Mouse (Mus musculus) intestine, embryonic 14.5 days (tissue): ENCODE data around the gene Krtap1-3. TPM values are rescaled to one million over a fixed set of nuclear protein-coding genes. Genes with fewer than 3 reads are reported as not detected.

Experiments
- ATAC-seq: fragments of 200-750 bp; cut with Nextera tagmentation; replicated peaks from 2 replicates; pipeline ENCODE4 v1.8.0; 2017; ENCODE audit warnings: low read depth, moderate number of reproducible peaks, moderate TSS enrichment, moderate library complexity; ENCODE audit not compliant: low FRiP score, low TSS enrichment
- DNase-seq: peaks from one replicate; pipeline ENCODE4 v3.0.0-alpha.2; 2018; ENCODE audit warnings: low spot score
- H3K27ac ChIP-seq: fragments of 300-500 bp; sonication (generic); 2 replicates; pipeline ENCODE4 v1.5.1; 2014; ENCODE audit warnings: low read depth, mild to moderate bottlenecking, control low read depth
- H3K27me3 ChIP-seq: fragments of 300-500 bp; sonication (generic); replicated peaks from 2 replicates; pipeline ENCODE4 v1.6.1; 2014; ENCODE audit warnings: low read length, control low read depth; ENCODE audit not compliant: control insufficient read depth, insufficient read depth
- H3K36me3 ChIP-seq: fragments of 300-500 bp; sonication (generic); 2 replicates; pipeline ENCODE4 v1.6.1; 2014; ENCODE audit warnings: low read length, control low read depth; ENCODE audit not compliant: control insufficient read depth, insufficient read depth
- H3K4me1 ChIP-seq: fragments of 300-500 bp; sonication (generic); replicated peaks from 2 replicates; pipeline ENCODE4 v1.6.1; 2014; ENCODE audit warnings: low read length, control low read depth, mixed read lengths; ENCODE audit not compliant: control insufficient read depth, insufficient read depth
- H3K4me2 ChIP-seq: fragments of 300-500 bp; sonication (generic); 2 replicates; pipeline ENCODE4 v1.6.1; 2014; ENCODE audit warnings: low read length
- H3K4me3 ChIP-seq: fragments of 300-500 bp; sonication (generic); 2 replicates; pipeline ENCODE4 v1.5.1; 2014; ENCODE audit warnings: low read depth, low read length, control low read depth, mixed read lengths
- H3K9ac ChIP-seq: fragments of 300-500 bp; sonication (generic); 2 replicates; pipeline ENCODE4 v1.6.1; 2014; ENCODE audit warnings: mild to moderate bottlenecking, low read length
- H3K9me3 ChIP-seq: fragments of 300-500 bp; sonication (generic); 2 replicates; pipeline ENCODE4 v1.6.1; 2016; ENCODE audit warnings: low read length, control low read depth; ENCODE audit not compliant: control insufficient read depth
- polyA plus RNA-seq: library from polyadenylated mRNA; unstranded; fragments of >200 nt; fragmentation: Nextera tagmentation; extraction: Ambion mirVana; gene quantifications from 2 replicates; pipeline ENCODE4 v1.2.1, GENCODE M21; 2014

Gene Krtap1-3
- polyA plus RNA-seq, 1 experiment from 2014 or later: not detected

- no peaks in the 10 kb centered on the region for H3K36me3 ChIP-seq
- H3K4me2 ChIP-seq: no peak overlapping the region
- no peak overlapping the region for H3K9ac ChIP-seq
- no peak for DNase-seq
- no peak overlapping the region for H3K4me3 ChIP-seq
- no peaks in the 10 kb centered on the region for H3K4me1 ChIP-seq
- ATAC-seq: no peak
- no peak overlapping the region for H3K27ac ChIP-seq
- H3K27me3 ChIP-seq: no peaks in the 10 kb centered on the region
- no peaks in the 10 kb centered on the region for H3K9me3 ChIP-seq
Observed at GRCm38 (mm10) chr11:99547892-99548291, 43.2 kb downstream of the Krtap1-3 start.

Other genes with a start within 250 kb of the Krtap1-3 start
- not detected in 2 replicates for gene Krt27, start 240.2 kb downstream of the Krtap1-3 start, polyA plus RNA-seq
- gene Krt28, start 216.4 kb downstream of the Krtap1-3 start, polyA plus RNA-seq: not detected in 2 replicates
- gene Krt10, start 202.0 kb downstream of the Krtap1-3 start, polyA plus RNA-seq: 26.2 and 28.5 TPM in 2 replicates
- not detected in 2 replicates for gene Krt12, start 169.1 kb downstream of the Krtap1-3 start, polyA plus RNA-seq
- 16.5 and 17.1 TPM in 2 replicates for gene Krt20, start 153.2 kb downstream of the Krtap1-3 start, polyA plus RNA-seq
- 6.0 and 9.2 TPM in 2 replicates for gene Krt23, start 98.2 kb downstream of the Krtap1-3 start, polyA plus RNA-seq
- gene Krt39, start 70.0 kb downstream of the Krtap1-3 start, polyA plus RNA-seq: not detected in 2 replicates
- gene Krt40, start 48.2 kb downstream of the Krtap1-3 start, polyA plus RNA-seq: not detected in 2 replicates
- gene Krtap3-3, start 40.5 kb downstream of the Krtap1-3 start, polyA plus RNA-seq: not detected in 2 replicates
- not detected in 2 replicates for gene Krtap3-2, start 34.5 kb downstream of the Krtap1-3 start, polyA plus RNA-seq
- gene Gm11939, start 31.9 kb downstream of the Krtap1-3 start, polyA plus RNA-seq: not detected in 2 replicates
- gene Krtap3-1, start 24.7 kb downstream of the Krtap1-3 start, polyA plus RNA-seq: not detected in 2 replicates
- gene Krtap1-5, start 10.3 kb downstream of the Krtap1-3 start, polyA plus RNA-seq: not detected in 2 replicates
- gene Krtap1-4, start 7.7 kb downstream of the Krtap1-3 start, polyA plus RNA-seq: not detected in 2 replicates
- not detected in 2 replicates for gene Krtap9-3, start 6.8 kb upstream of the Krtap1-3 start, polyA plus RNA-seq
- gene Gm11938, start 12.0 kb upstream of the Krtap1-3 start, polyA plus RNA-seq: not detected in 2 replicates
- gene Gm11937, start 18.9 kb upstream of the Krtap1-3 start, polyA plus RNA-seq: not detected in 2 replicates
- not detected in 2 replicates for gene Krtap2-4, start 23.5 kb upstream of the Krtap1-3 start, polyA plus RNA-seq
- gene Gm11562, start 29.1 kb upstream of the Krtap1-3 start, polyA plus RNA-seq: not detected in 2 replicates
- not detected in 2 replicates for gene Krtap4-1, start 36.9 kb upstream of the Krtap1-3 start, polyA plus RNA-seq
- gene Krtap4-2, start 43.7 kb upstream of the Krtap1-3 start, polyA plus RNA-seq: not detected in 2 replicates
- gene Krtap4-7, start 52.8 kb upstream of the Krtap1-3 start, polyA plus RNA-seq: not detected in 2 replicates
- gene Gm11555, start 58.9 kb upstream of the Krtap1-3 start, polyA plus RNA-seq: not detected in 2 replicates
- not detected in 2 replicates for gene Gm11563, start 67.6 kb upstream of the Krtap1-3 start, polyA plus RNA-seq
- not detected in 2 replicates for gene Krtap4-6, start 74.6 kb upstream of the Krtap1-3 start, polyA plus RNA-seq
- gene Gm14190, start 99.4 kb upstream of the Krtap1-3 start, polyA plus RNA-seq: not detected in 2 replicates
- gene Gm14180, start 143.0 kb upstream of the Krtap1-3 start, polyA plus RNA-seq: not detected in 2 replicates
- not detected in 2 replicates for gene Gm11595, start 181.6 kb upstream of the Krtap1-3 start, polyA plus RNA-seq
- gene Krtap4-8, start 189.4 kb upstream of the Krtap1-3 start, polyA plus RNA-seq: not detected in 2 replicates
- gene Krtap4-9, start 193.9 kb upstream of the Krtap1-3 start, polyA plus RNA-seq: not detected in 2 replicates
- gene Gm11596, start 202.1 kb upstream of the Krtap1-3 start, polyA plus RNA-seq: not detected in 2 replicates
- gene Gm11569, start 207.6 kb upstream of the Krtap1-3 start, polyA plus RNA-seq: not detected in 2 replicates
- not detected in 2 replicates for gene Gm11554, start 213.1 kb upstream of the Krtap1-3 start, polyA plus RNA-seq
- not detected in 2 replicates for gene Krtap4-13, start 218.6 kb upstream of the Krtap1-3 start, polyA plus RNA-seq
- not detected in 2 replicates for gene Gm11564, start 224.3 kb upstream of the Krtap1-3 start, polyA plus RNA-seq
- gene 2300003K06Rik, start 246.7 kb upstream of the Krtap1-3 start, polyA plus RNA-seq: not detected in 2 replicates